Mouse (Mus musculus): ENCODE data around the gene Sox13.
A peak's percentile ranks its signal among the peaks of the same experiment; 100 is the strongest.

Sox13 gene

DNA sequence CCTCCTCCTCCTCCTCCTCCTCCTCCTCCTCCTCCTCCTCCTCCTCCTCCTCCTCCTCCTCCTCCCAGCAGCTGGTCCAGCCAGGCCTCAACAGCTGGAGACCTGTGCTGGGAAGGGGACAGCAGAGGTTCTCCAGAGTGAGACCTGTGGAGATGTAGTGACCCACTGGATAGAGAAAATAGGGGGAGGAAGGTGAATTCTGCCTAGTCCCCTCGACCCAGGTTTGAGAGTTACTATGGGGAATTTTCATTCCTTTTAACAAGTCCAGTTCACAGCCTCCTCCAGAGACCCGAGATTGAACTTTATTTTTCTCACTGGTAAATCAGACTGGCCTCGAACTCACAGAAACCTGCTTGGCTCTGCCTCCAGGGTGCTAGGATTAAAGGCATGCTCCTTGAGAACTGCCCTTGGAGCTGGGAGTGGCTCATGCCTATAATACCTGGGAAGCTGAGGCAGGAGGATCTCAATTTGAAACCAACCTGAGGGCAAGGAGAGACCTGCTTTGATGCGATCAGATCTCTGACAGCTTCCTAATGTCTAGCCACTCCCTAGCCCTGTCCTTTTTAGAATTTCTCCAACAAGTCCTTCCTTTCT lies 467 bp upstream of the Sox13 start:
- peak; percentile 95 for DNase-seq

DNA sequence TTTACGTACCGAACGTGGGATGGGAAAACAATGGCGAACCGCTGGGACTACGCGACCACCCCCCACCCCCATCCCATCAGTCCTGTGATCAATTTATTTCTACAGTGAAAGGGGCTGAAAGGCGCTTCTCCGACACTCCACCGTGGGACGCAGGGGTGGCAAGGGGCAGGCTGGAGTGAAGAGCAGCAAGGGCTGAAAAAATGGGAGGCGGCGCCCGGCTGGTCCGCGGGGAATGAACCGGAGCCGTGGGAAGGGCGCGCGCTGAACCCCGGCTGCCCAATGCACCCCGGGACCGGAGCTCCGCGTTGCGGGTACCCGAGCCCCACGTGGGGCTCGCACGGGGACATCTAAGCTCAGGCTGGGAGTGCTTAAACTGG lies 1.0 kb downstream of the Sox13 start:
- no peak for DNase-seq

DNA sequence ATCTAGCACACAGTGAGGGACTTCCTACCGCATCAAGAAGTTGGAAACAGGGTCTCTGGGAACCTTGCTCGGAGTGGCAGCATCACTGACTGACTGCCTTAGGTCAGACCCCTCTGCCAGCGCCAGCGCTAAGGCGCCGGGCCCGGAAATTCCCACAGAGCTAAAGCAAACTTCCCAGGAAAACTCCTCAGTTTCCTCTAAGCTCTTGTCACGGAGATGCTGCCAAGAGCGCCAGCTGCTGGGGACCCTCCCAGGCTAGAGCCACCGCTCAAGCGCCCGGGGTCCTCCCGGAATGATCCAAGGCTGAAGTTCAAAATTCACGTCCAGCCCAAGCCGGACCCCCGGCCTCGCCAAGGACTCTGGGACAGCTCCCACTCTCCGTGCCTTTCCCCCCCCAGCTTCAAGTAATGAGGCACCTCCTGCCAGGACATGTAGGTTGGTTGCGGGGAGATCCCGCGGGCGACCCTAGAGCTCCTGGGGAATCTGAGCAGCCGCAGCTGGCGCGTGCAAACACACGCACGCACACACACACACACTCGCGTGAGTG lies 1.5 kb downstream of the Sox13 start:
- peak; percentile 98 for DNase-seq

DNA sequence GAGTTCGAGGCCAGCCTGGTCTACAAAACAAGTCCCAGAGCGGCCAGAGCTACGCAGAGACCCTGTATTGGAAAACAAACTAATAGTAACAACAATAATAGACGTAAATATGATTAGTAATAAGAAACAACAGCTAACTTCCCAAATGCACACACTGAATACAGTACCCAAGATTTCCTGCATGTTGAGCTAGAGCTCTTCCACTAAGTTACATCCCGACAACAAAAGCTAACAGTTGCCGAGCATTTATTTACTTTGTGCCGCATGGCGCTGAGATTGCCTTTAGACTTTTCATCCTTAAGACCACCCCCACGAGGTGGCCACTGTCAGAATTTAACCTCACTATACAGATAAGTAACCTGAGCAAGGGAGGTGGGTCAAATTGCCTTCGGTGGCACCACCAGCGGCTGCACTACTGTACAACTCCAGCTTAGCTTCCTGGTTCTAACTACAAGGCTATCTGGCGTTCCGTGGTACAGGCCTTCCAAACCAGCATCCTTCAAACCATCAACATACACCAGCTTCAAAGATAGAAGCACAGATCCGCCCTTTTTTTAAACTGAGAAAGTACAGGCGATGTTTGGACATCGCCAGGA lies 2.1 kb downstream of the Sox13 start:
- DNase-seq, result peak; percentile 90

DNA sequence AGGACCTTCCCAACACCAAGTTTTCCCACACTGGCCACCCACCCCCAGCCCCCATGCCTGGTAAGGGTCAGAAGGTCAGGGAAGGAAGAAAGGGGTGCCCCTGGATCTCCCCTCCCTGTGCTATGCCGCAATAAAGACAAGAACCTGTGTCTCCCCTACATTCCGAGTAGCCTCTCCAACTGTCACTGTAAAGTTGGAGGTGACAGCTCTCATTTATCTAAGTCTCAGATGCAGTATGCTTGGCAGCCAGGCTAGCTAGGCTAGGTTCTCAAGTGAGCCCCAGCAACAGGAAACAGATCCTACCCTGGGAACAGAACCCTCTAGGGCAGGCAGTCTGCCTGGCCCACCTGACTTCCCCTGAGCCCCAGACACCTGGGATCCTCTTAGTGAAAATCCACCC lies 3.1 kb downstream of the Sox13 start:
- DNase-seq, result peak; percentile 90

DNA sequence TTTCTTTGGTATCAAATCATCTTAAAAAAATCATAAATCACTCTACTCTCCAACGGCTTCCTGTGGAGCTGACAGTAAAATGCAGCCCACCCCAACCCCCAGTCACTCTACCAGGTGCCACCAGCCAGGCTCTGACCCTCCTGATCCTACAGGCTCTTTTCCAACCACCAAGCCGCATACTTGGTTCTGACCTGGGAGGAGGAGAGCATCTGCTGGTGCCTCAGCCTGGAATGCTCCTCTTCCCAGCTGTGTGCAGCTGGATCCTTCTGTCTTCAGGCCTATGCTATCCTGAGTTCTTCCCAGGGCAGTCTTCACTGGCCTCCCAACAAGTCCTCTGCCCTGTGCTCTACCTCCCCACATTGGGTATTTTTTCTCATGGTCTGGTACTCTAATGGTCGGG lies 3.7 kb downstream of the Sox13 start:
- peak; percentile 97 for DNase-seq

DNA sequence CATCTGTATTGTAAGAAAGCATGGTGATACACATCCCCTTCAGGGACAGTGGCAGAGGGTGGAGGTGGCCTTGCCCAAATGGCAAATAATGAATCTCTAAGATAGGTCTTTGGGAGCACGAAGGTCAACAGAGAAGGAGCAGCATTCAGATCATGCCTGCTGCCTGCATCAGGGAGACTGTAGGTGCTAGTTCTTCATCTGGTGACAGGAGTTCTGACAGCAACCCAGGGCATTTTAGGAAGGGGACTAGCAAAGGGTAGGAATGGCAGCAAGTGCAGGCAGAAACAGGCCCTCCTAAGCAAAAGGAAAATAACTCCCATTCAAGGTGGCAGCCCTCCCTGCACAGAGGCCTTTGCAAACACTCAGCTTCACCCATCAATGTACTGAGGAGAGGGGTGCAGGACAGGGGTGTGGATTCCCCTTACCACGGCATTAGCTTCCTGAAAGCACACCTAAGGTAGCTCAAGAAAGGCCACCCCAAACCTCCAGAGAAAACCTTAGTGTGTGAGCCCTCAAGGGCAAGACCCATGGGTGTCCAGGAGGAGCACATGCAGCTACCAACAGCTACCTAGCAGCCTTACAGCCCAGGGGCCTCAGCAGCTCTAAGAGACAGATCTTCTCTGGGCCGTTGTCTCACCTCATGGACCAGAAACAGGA lies 4.9 kb downstream of the Sox13 start:
- DNase-seq, result peak; percentile 90

DNA sequence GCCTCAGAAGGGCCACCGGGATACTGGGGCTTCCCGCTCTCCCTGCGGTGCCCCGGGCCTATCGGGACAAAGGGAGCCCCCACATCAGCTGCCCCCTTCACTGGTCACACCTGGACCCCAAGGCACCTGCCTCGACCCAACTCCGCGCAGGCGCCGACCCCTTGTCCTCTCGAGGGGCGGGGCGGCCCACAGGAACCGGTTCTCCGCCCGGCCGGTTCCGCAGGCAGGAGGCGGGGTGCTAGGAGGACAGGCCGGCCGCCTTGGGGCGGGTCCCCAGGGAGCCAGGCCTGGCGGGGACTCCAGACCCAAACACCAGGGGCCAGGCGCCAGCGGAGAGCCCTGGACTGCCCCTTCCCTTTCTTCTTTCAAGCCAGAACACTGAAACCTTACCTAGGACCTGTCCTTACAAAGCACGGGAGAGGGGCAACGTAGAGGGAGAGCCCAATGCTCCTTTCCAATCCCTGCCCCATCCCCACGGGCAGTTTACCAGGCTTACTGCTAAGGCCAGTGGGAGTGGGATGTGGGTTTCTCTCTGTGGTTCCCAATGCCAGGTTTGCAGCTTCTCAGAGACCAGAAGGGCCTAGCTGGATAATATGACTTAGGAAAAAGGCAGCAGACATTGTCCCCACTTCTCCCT lies 5.9 kb downstream of the Sox13 start:
- DNase-seq, result peak; percentile 99

DNA sequence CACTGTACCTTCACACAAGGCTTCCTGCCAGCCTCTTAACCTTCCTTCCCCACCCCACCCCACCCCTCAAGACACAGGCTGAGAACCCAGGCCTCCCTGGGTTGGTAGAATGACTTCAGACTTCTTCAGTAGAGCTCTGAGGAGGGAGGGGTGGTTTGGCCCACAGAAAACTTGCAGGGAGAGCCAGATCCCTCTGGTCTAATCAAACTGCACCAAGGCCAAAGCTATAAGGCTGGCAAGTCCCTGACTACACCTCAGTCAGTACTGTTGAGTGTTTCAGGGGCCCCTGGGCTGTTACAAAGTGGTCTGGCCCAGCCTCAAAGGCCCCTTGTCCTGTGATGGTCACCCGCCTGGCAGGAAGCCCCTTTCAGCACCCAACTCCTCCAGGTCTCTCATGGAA lies 6.6 kb downstream of the Sox13 start:
- peak; percentile 92 for DNase-seq

DNA sequence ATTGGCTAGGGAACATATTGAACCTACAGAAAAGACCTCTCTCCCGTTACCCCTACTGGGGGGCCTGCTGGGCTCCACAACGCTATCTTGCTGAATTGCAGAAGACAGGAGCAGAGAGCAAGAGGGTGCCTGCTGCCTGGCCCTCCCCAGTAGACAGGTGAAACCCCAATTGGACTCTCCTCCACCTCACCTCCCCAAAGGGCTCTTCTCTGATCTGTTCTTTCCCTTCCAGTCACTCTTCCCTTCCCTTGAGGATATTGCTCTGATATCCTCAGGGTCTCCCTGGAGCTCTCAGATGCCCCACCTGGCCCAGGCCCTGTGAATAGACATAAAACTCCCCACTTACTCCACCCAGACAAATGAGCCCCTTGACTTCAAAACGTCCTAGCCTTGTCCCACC lies 7.1 kb downstream of the Sox13 start:
- peak; percentile 83 for DNase-seq

DNA sequence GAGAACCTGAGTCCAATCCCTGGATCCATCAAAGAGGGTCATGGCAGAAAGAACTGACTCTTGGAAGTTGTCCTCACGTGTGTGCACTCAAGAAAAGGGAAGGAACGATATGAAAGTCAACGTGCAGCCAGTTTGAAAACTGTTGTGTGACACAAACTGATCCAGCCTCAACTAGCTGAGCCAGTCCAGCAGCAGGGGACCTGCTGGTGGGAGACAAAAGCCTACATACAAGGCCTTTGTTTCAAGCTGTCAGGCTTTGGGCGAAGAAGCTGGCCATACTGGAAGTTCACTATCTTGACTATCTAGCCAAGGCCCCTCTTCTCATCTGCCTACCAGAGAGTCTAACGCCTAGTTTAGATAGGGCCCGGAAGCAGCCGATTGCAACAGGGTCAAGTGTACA lies 7.7 kb downstream of the Sox13 start:
- no peak for DNase-seq

DNA sequence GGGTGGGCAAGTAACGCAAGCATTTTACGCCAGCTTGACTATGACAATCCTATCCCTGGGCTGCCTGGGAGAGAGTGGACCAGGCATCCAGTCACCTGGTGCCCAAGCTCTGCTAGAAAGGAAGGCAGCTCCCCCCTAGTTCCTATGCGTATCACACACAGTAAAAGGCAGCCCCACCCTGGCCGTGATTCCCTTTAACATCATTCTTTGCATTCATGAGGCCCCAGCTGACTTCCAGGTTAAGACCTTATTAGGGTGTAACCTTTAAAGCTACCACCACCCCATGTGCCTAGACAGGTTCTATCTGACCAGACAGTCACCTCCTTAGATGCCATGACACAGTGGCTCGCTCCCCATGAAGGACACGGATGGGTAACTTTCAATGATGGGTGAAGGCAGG lies 8.7 kb downstream of the Sox13 start:
- DNase-seq, result peak; percentile 89

DNA sequence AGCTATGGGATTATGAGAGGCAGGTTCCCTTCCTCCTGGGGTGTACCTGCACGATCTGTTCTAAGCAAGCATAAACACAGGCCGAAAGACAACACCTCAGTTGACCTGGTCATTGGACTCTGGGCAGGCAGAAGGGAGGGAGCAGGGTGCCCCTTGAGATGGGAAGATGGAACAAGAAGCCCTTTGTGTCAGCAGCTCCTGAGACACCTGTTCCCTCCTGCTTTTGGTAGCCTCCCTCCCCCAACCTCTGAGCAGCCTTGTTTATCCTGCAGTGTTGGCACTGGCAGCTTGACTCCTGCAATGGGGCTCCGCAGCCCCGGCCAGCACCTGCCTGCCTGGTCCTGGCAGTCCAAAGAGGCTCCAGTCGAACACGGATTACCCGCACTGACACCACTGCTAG lies 9.1 kb downstream of the Sox13 start:
- no peak for DNase-seq

DNA sequence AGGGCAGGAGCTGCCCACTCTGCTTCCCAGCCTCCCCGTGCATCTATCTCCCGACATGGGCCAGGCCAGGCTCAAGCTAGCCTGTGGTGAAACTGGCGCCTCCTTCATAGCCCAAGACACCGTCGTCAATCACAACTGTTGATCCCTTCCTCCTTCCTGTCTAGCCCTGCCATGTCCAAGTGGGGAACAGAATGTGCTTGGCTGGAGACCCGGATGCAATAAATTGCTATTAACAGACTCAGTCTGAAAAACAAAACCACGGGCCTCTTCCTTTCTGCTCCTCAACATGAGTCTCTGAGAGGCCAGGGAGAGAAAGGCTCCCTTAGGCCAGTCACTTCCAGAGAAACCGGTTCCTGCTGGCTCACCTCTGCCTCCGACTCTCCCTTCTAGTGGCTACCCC lies 11.2 kb downstream of the Sox13 start:
- peak; percentile 96 for DNase-seq

DNA sequence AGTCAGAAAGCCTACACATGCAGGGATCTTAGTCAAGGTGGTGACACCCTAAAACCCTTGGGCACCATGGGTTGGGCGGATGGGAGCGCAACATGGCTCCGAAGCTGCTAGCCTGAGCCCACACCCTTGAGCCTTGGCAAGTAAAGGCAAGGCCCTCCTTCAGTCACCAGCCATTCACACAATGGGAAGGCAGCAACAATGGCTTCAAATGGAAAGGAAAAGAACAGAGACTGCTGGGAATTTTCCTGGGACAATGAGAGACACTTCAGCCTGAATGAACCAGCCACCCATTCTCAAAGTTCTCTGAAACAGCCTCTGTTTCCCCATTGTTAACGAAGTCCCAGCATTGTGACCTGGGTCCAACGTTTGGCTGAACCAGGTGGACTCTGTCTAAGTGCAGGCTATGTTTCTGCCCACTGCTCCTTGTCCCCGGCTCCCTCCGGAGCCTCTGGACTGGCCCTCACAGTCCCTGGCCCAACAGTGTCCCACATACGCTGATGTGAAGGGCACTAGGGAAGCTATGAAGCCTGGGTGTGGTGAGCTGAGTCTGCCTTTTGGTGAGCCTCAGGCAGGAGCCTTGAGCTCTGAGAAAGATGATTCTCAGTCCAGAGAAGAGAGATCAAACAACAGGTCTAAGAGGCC lies 12.6 kb downstream of the Sox13 start:
- DNase-seq, result peak; percentile 89

DNA sequence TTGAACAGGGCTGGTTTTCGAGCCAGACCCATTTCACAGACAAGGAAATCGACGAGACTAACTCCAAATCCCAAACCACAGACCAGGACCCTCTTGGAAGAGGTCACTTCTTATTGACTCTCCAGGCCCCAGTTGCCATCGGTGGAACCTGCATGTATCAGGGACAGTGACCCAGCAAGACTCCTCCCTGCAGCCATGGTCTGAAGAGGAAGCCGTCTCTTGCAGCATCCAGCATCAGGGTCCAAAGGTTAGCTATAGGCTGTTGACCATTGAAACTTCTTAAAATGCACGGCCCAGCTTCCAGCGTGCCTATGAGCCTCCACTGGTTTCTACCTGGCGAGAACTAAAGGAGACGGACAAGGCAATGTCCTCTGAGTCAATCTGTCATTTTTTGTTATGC lies 14.4 kb downstream of the Sox13 start:
- no peak for DNase-seq

DNA sequence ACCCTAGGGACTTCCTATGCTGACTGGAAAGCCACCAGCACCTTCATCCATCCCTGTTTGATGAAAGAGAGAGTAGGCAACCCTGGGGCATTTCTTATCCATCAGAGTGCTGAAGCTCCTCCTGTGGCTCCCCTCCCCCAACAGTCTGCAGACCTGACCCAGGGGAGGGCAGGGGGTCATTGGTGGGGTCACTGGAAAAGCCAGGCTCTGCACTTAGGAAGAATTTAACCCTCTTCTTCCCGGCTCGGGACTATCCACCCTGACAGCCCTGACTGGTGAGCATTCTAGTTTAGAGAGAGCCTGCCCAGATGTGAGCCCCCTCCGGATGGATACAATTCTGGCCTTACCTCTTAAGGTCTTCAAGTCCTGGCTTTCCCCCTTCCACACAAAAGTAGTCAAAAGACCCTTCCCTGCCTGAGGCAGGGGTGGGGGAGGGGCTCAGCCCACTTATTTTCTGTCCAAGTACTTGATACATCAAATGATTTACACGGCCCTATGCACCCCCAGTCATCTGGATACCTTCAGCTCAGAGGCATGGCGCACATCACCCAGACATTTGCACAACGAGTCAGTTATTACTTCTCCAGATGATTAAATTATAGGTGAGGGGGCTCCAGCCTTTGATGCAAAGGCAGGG lies 15.2 kb downstream of the Sox13 start:
- peak; percentile 86 for DNase-seq

DNA sequence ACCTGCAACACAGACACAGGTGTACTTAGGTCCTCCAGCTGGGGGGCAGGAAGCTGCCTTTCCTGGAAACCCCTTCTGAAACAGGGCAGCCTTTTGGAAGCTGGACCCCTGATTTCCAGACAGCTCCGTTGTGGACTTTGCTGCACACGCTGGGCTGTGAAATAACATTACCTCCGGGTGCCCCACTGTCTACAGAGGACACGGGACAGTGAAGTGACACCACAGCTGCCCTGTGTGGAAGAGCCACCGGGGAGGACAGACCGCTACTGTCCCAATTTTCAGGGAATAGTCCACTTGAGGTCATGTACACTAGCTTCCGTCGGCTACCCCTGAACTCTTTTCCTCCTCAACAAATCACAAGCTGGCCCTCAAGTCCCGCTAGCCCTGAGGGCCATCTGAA lies 15.9 kb downstream of the Sox13 start:
- no peak for DNase-seq

DNA sequence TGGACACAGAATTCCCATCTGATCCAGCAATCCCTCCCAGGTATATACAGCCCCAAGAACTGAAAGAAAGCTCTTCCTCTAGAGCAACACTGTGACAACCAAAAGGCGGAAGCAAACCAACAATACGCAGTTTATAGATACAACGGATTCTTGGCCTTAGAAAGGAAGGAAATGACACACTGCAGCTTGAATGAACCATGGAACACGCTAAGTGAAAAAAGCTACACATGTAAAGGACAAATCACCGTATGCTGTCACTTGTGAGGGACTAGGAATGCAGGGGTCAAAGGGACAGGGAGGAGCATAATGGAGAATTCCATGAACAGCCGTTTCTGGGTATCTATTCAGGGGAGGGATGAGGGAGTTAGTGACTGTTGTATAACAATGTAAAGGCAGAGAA lies 16.7 kb downstream of the Sox13 start:
- DNase-seq, result no peak

DNA sequence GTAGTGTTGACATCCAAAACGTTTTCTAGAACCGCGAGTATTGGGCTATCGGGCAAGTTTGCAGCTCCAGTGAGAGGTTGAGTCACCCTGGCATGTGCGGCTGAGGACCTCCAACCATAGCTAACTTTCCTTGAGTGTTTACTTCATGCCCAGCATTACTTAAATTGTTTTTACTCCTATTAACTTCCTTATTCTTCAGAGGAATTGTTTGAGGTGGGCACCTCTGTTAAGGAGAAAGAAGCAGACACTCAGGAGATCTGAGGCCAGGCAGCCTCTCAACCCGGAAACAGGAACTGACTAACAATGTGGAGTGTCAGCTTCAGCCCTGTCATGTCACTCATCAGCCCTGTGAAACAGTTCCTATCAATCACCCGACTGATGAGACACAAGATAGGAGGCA lies 17.6 kb downstream of the Sox13 start:
- DNase-seq, result no peak

DNA sequence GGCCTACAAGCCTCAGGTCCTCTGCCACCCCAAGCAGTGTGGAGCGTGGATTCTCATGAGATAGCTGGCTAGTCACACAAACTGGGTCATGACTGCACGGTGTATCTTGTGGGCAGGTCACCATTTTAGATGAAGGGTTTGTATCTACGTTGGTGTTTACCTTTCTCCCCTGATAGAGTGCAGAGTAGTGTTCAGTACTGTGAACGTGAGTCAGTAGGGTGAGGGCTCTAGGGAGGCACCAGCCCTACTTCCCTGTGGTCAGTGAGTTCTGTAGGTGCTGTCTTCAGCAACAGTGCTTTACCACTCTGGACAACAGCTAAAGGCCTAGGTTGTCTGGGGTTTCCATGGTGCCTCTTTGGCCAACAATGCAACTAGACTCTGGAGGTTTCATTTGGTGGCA lies 20.2 kb downstream of the Sox13 start:
- no peak for DNase-seq

DNA sequence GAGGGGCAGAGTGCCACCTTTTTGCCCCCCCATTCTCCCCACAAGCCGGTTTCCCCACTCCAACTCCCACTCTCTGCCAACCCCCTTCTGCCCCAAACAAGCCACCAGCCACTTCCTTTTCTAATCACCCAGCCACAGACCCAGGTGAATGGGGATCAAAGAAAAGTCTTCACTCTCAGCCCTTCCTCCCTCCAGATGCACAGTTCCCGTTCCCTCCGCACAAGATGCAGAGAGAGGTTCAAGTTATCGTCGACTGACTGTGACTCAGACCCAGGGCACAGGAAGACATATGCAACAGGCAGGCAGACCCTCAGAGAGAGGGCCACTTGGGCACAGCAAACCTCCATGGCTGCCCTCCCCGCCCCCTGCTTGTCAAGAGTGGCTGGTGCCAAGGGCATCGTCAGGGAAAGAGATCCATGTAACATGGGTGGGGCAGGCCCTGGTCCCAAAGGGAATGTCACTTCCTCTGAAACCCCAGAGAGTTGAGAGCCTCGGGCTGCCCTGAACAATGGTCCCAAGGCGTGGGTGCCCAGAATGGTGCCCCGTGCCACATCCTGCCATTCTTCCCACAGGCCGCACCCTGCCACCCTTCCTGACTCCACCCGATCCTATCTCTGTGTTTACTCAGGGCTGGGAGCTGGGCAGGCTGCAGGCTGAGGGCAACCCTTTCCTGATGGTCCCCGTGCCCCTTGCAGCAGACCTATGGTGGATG lies 24.0 kb downstream of the Sox13 start:
- peak; percentile 97 for DNase-seq
